Mouse (Mus musculus) CH12.LX (cell line): ENCODE data around the gene Prcc. TPM values are rescaled to one million over a fixed set of nuclear protein-coding genes. Genes with fewer than 3 reads are reported as not detected.

ENCODE experiments used
- DNase-seq: peaks from one replicate; pipeline ENCODE4 v3.0.0-alpha.2; 2013; ENCODE audit errors: extremely low read depth
- H3K27ac ChIP-seq: 2 replicates; pipeline ENCODE4 v1.5.1; 2012; ENCODE audit warnings: low read depth, mild to moderate bottlenecking, control low read depth, moderate library complexity; ENCODE audit not compliant: insufficient read depth
- H3K27me3 ChIP-seq: replicated peaks from 2 replicates; pipeline ENCODE3; 2012; ENCODE audit warnings: inconsistent platforms
- H3K36me3 ChIP-seq, 2 experiments: replicated peaks in 1 of 2; 2 replicates each; pipeline versions ENCODE3 to v1.6.1; 2012; ENCODE audit warnings: inconsistent platforms in 1 of 2, low read length in 1 of 2, mild to moderate bottlenecking in 1 of 2, mixed read lengths in 1 of 2, moderate library complexity in 1 of 2; ENCODE audit not compliant: control insufficient read depth in 1 of 2, insufficient read depth in 1 of 2
- H3K4me1 ChIP-seq, 2 experiments: 2 replicates each; pipeline ENCODE4 v1.6.1; 2012; ENCODE audit warnings: inconsistent platforms in 1 of 2, moderate library complexity in 1 of 2; ENCODE audit not compliant: insufficient read depth in 2 of 2, control insufficient read depth in 1 of 2
- H3K4me2 ChIP-seq: 2 replicates; pipeline ENCODE4 v1.6.1; 2012; ENCODE audit warnings: low read depth, mild to moderate bottlenecking, control low read depth; ENCODE audit not compliant: poor library complexity, insufficient read depth, severe bottlenecking
- H3K4me3 ChIP-seq, 3 experiments: fragments of 150-350 bp in 1 of 3; sonication (generic) in 1 of 3; replicated peaks in 1 of 3; 2 replicates each; pipeline versions ENCODE3 to v1.5.1; 2011 to 2012; ENCODE audit warnings: low read depth in 2 of 3, low read length in 2 of 3, mild to moderate bottlenecking in 2 of 3, moderate library complexity in 2 of 3, control low read depth in 1 of 3, improper control_type of control experiment in 1 of 3, inconsistent platforms in 1 of 3, mixed read lengths in 1 of 3; ENCODE audit not compliant: poor library complexity in 1 of 3
- H3K79me2 ChIP-seq: replicated peaks from 2 replicates; pipeline ENCODE4 v1.6.1; 2012; ENCODE audit warnings: mild to moderate bottlenecking, moderate library complexity; ENCODE audit not compliant: control insufficient read depth, poor library complexity, insufficient read depth, severe bottlenecking; ENCODE audit errors: extremely low read depth
- H3K9ac ChIP-seq: 2 replicates; pipeline ENCODE4 v1.6.1; 2012; ENCODE audit warnings: low read depth, mild to moderate bottlenecking, control low read depth, moderate library complexity; ENCODE audit not compliant: insufficient read depth
- H3K9me3 ChIP-seq: replicated peaks from 2 replicates; pipeline ENCODE3; 2012; ENCODE audit warnings: low read length, inconsistent platforms, mixed read lengths
- CHD1 ChIP-seq: IDR thresholded peaks from 2 replicates; pipeline ENCODE4 v1.6.1; 2012; ENCODE audit warnings: low read depth, low read length, improper control_type of control experiment, inconsistent platforms
- CTCF ChIP-seq, 2 experiments: IDR thresholded peaks in 1 of 2; conservative IDR thresholded peaks in 1 of 2; 2 replicates each; pipeline ENCODE4 v1.5.1; 2011 to 2012; ENCODE audit warnings: low read depth in 2 of 2, low read length in 2 of 2, improper control_type of control experiment in 1 of 2, inconsistent platforms in 1 of 2, mild to moderate bottlenecking in 1 of 2, moderate library complexity in 1 of 2
- ELF1 ChIP-seq: IDR thresholded peaks from 2 replicates; pipeline ENCODE4 v1.6.1; 2014; ENCODE audit warnings: low read depth, mild to moderate bottlenecking, inconsistent platforms, low read length, improper control_type of control experiment
- JUN ChIP-seq: IDR thresholded peaks from 2 replicates; pipeline ENCODE4 v1.6.1; 2011; ENCODE audit warnings: low read depth, mild to moderate bottlenecking, low read length, improper control_type of control experiment, moderate library complexity; ENCODE audit not compliant: insufficient read depth
- JUND ChIP-seq: conservative IDR thresholded peaks from 2 replicates; pipeline ENCODE4 v1.6.1; 2011; ENCODE audit warnings: low read depth, low read length, improper control_type of control experiment
- MEF2A ChIP-seq: IDR thresholded peaks from 2 replicates; pipeline ENCODE4 v1.6.1; 2014; ENCODE audit warnings: low read depth, mild to moderate bottlenecking, inconsistent platforms, low read length, improper control_type of control experiment, borderline replicate concordance
- NRF1 ChIP-seq: IDR thresholded peaks from 2 replicates; pipeline ENCODE4 v1.6.1; 2014; ENCODE audit warnings: low read depth, mild to moderate bottlenecking, inconsistent platforms, low read length, improper control_type of control experiment, moderate library complexity
- PAX5 ChIP-seq: IDR thresholded peaks from 2 replicates; pipeline ENCODE4 v1.6.1; 2012; ENCODE audit warnings: low read length, inconsistent platforms, mixed read lengths
- POLR2A ChIP-seq: IDR thresholded peaks from 2 replicates; pipeline ENCODE4 v1.6.1; 2011; ENCODE audit warnings: low read depth, mild to moderate bottlenecking, improper control_type of control experiment, low read length
- POLR2AphosphoS2 ChIP-seq: IDR thresholded peaks from 2 replicates; pipeline ENCODE4 v1.6.1; 2011; ENCODE audit warnings: low read depth, low read length, improper control_type of control experiment
- SIN3A ChIP-seq: IDR thresholded peaks from 2 replicates; pipeline ENCODE4 v1.6.1; 2012; ENCODE audit warnings: low read length, improper control_type of control experiment, inconsistent platforms
- TBP ChIP-seq: conservative IDR thresholded peaks from 2 replicates; pipeline ENCODE4 v1.6.1; 2011; ENCODE audit warnings: low read depth, low read length, improper control_type of control experiment
- USF1 ChIP-seq: IDR thresholded peaks from 2 replicates; pipeline ENCODE4 v1.6.1; 2014; ENCODE audit warnings: low read depth, mild to moderate bottlenecking, inconsistent platforms, low read length, improper control_type of control experiment
- ZC3H11A ChIP-seq: IDR thresholded peaks from 2 replicates; pipeline ENCODE4 v1.6.1; 2012; ENCODE audit warnings: low read depth, mild to moderate bottlenecking, inconsistent platforms, low read length, improper control_type of control experiment
- ZMIZ1 ChIP-seq: IDR thresholded peaks from 2 replicates; pipeline ENCODE4 v1.6.1; 2012; ENCODE audit warnings: low read depth, mild to moderate bottlenecking, inconsistent platforms, low read length, improper control_type of control experiment
- ZNF384 ChIP-seq: IDR thresholded peaks from 2 replicates; pipeline ENCODE4 v1.6.1; 2012; ENCODE audit warnings: low read depth, low read length, improper control_type of control experiment, inconsistent platforms
- dilution Hi-C: fragments of 300-500 bp; cut with MboI; formaldehyde crosslinking; loops from 2 replicates; pipeline ENCODE4 v1.14.3; 2020; ENCODE audit warnings: low sequenced_read_pairs; ENCODE audit not compliant: extremely low pct_unique_long_range_greater_than_20kb, extremely low pct_ligation_motif_present
- in situ Hi-C: fragments of 300-500 bp; cut with MboI; formaldehyde crosslinking; loops from 3 replicates; pipeline ENCODE4 v1.14.3; 2019; ENCODE audit warnings: low sequenced_read_pairs, low pct_ligation_motif_present, low pct_unique_long_range_greater_than_20kb, mixed read lengths
- polyA plus RNA-seq: library from polyadenylated mRNA; unstranded; fragments of >175 nt; gene quantifications from 2 replicates; pipeline ENCODE4 v1.2.1, GENCODE M21; 2012; ENCODE audit warnings: low read depth; ENCODE audit not compliant: insufficient read length
- total RNA-seq, 2 experiments: library from RNA; depleted of rRNA; stranded (reverse); fragments of 300-350 nt in 1 of 2; fragments of >200 nt in 1 of 2; gene quantifications; 2 replicates each; pipeline ENCODE4 v1.2.3; 2012 to 2014

The Prcc gene
- total and polyA plus RNA-seq, 3 experiments: 26.4 to 58.5 (median 48.6) TPM

DNA sequence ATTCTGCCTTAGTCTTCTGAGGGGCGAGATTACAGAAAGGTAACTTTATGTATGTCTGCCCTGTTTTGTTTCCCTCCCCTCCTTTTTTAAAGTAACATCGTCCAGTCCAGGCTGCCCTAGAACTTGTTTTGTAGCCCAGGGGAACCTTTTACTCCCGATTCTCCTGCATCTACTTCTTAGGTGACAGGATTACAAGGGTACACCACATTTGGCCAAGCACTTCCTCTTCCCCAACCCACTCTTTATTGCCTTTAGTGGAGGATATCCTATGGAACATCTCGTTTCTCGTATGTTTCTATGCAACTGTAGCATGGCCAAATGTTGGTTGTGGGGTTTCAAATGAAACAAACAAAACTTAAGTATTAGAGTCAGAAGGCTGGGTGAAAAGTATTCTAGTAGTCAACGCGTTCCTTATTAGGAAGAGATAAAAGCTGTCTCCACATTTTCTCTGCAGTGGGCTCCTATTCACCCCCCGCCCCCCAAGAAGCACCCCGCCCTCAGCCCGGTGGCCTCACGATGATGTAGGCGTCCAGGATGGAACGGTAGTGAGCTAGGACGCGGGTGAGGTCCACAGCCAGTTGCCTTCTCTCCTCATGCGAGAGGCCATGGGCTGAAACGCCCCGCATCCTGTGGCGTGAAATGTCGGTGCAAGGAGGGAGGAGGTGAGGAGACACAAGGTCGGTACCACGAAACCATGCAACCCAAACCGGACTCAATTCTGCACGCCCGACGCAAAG, 44.1 kb upstream of the Prcc start:
- Histone ChIP-seq H3K27ac (peak overlapping the region; percentile 29), H3K27me3 (no peaks in the 10 kb centered on the region), H3K4me2 (peak overlapping the region; percentile 100), H3K9me3 (no peaks in the 10 kb centered on the region), H3K4me1 (peaks cover 7 to 39% of the 10 kb centered on the region in 2 experiments), H3K79me2 (peaks cover 55% of the 10 kb centered on the region), H3K36me3 (peaks cover 48 to 64% of the 10 kb centered on the region in 2 experiments), H3K9ac (peak overlapping the region; percentile 66), H3K4me3 (peak overlapping the region; percentile 86 to 93 (median 90))
- no peak for DNase-seq
- TF ChIP-seq NRF1 (no peak), JUND (no peak), POLR2AphosphoS2 (no peak), USF1 (no peak), JUN (no peak), PAX5 (no peak), CTCF (conservative IDR thresholded peaks at IDR 0.05 in 1 of 2, IDR thresholded peaks at IDR 0.05 in 1 of 2; ENCODE audit: low read depth in 2 of 2, low read length in 2 of 2) (no peak), POLR2A (no peak), CHD1 (no peak), ELF1 (no peak), TBP (no peak), SIN3A (no peak)
- dilution Hi-C loops: no loop called here
- in situ Hi-C loops: no loop called here

DNA sequence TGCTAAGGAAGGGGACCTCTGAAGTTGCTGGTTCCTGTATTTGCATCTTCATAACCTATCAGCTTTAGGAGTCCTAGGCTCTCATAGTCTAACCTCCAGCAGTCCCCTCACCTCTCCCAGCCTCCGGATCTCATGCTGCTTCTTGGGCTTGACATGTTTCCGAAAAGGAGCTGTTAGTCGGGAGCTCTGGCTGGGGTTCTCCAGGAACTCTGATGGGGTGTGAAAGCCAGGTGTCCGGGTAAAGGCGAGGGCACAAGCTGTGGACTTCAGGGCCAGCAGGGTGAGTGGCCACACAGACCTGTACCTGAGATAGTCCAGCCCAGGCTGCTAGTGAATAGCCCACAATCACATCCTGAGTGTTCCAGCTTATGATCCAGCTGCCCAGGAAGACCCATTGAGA, 42.0 kb upstream of the Prcc start:
- Histone ChIP-seq H3K27me3 (no peaks in the 10 kb centered on the region), H3K79me2 (peaks cover 37% of the 10 kb centered on the region), H3K4me3 (no peak overlapping the region), H3K36me3 (peaks cover 54 to 68% of the 10 kb centered on the region in 2 experiments), H3K9me3 (no peaks in the 10 kb centered on the region), H3K4me2 (no peak overlapping the region), H3K9ac (no peak overlapping the region), H3K4me1 (peaks cover 6 to 22% of the 10 kb centered on the region in 2 experiments), H3K27ac (no peak overlapping the region)
- dilution Hi-C loops: no loop called here
- no peak for DNase-seq
- in situ Hi-C loops: no loop called here
- TF ChIP-seq ZNF384: no peak
- no peak for TF ChIP-seq PAX5
- TF ChIP-seq JUND: no peak
- no peak for TF ChIP-seq ZC3H11A
- no peak for TF ChIP-seq MEF2A
- TF ChIP-seq ZMIZ1: no peak
- no peak for TF ChIP-seq POLR2AphosphoS2
